Mouse (Mus musculus) skeletal muscle tissue, postnatal 0 days (tissue): ENCODE results near the gene Tmem164. TPM values are rescaled to one million over a fixed set of nuclear protein-coding genes. Genes with fewer than 3 reads are reported as not detected.

ENCODE experiments used
- microRNA counts: library from miRNA; unstranded; fragments of <30 nt; microRNA quantifications from one replicate; lab custom pipeline; 2015
- microRNA-seq, 2 experiments: library from miRNA; unstranded; fragments of <30 nt; microRNA quantifications; one replicate each; pipeline ENCODE4; 2016
- polyA plus RNA-seq: library from polyadenylated mRNA; unstranded; fragments of >200 nt; fragmentation: Nextera tagmentation; extraction: Ambion mirVana; gene quantifications from 2 replicates; pipeline ENCODE4 v1.2.1, GENCODE M21; 2015

The Tmem164 gene
- 13.1 and 13.5 TPM in 2 replicates for polyA plus RNA-seq

GRCm38 (mm10) chrX:142681056-142681615, at the start of gene Tmem164:
Tmem164 (plus strand) TSS chrX:142681406.

MicroRNA genes within 50 kb of the gene (microRNA counts, 519-probe panel; counts per million panel counts)
- microRNA mmu-miR-652 (lab: Ali Mortazavi, UCI): 3,612 counts per million, percentile 76 among the panel's probes with 10 or more counts

Small RNAs within 50 kb of the gene (microRNA-seq; reads per million reads assigned to microRNA genes)
- 4,272 to 4,808 reads per million in 2 experiments for gene Mir652
